ENCODE assay signal across 23 mouse cellular contexts in the genomic region with DNA sequence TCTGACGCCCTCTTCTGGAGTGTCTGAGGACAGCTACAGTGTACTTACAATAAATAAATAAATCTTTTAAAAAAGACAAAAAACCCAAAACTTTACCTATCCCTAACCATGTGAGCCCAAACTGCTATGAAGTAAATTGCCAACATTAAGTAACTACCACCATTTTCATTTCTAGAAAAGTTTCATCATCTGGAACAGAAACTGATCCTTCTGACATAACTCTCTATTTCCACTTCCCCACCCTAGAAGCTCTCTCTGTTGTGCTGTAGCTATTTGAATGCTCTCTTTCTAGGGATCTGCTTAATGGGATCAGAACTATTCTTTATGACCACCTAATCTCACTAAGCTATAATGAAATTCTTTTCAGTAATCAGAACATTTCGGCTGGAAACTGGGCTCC. TPM values are rescaled to one million over a fixed set of nuclear protein-coding genes. Genes with fewer than 3 reads are reported as not detected.
"Had no signal": no experiment of that assay in that cellular context is flagged by ENCODE, and none has a peak within 500 bp of the region (broad histone marks: within the 10 kb centered on the region; RNA-seq: fewer than 3 reads in every experiment).

No protein-coding gene starts in this region.

- H3K4me2 ChIP-seq: lung, embryonic 15.5 days; midbrain, embryonic 11.5 days; midbrain, embryonic 13.5 days; midbrain, embryonic 15.5 days; neural tube, embryonic 13.5 days; neural tube, embryonic 15.5 days had no signal

- H3K9ac ChIP-seq: liver, postnatal 0 days; lung, embryonic 15.5 days; midbrain, embryonic 13.5 days; midbrain, embryonic 15.5 days; neural tube, embryonic 13.5 days; neural tube, embryonic 15.5 days had no signal

- H3K27me3 ChIP-seq: lung, embryonic 15.5 days; megakaryocyte, embryonic 14.5 days; midbrain, embryonic 13.5 days; midbrain, embryonic 15.5 days; neural tube, embryonic 13.5 days; neural tube, embryonic 15.5 days had no signal

- ATAC-seq: liver, postnatal 0 days; lung, postnatal 0 days; midbrain, embryonic 13.5 days; midbrain, embryonic 15.5 days had no signal

- H3K27ac ChIP-seq: lung, embryonic 15.5 days; macrophage; midbrain, embryonic 13.5 days; midbrain, embryonic 15.5 days; neural tube, embryonic 13.5 days; neural tube, embryonic 15.5 days had no signal

- DNase-seq: liver, postnatal 0 days; lung, adult 2 months; lung, postnatal 14 days; lung, postnatal 36 days; retina, postnatal 1 day; right cerebral cortex, adult 18-20 months; right cerebral cortex, postnatal 25 days; right cerebral cortex, postnatal 4 days; spleen, adult 18-20 months; thymus, adult 18-20 months; thymus, postnatal 14 days; thymus, postnatal 36 days had no signal

- H3K4me3 ChIP-seq: lung, embryonic 15.5 days; megakaryocyte, embryonic 14.5 days; midbrain, embryonic 13.5 days; midbrain, embryonic 15.5 days; myocyte; neural tube, embryonic 13.5 days; neural tube, embryonic 15.5 days had no signal

- H3K36me3 ChIP-seq: lung, embryonic 15.5 days; midbrain, embryonic 13.5 days; midbrain, embryonic 15.5 days; neural tube, embryonic 13.5 days; neural tube, embryonic 15.5 days had no signal

- H3K9me3 ChIP-seq: lung, embryonic 15.5 days; midbrain, embryonic 13.5 days; midbrain, embryonic 15.5 days; neural tube, embryonic 15.5 days had no signal

RNA-seq across cellular contexts. Expression of a gene that starts 58.6 kb away (rescaled TPM):
- total RNA-seq: megakaryocyte progenitor cell, adult 5-6 weeks had no signal
- polyA plus RNA-seq: macrophage had no signal
